Mouse (Mus musculus) erythroblast, embryonic 14.5 days (primary cell): ENCODE results near the gene Gm17334. TPM values are rescaled to one million over a fixed set of nuclear protein-coding genes. Genes with fewer than 3 reads are reported as not detected.
A peak's percentile ranks its signal among the peaks of the same experiment; 100 is the strongest.

ENCODE experiments used
- H3K27me3 ChIP-seq: 2 replicates; pipeline ENCODE4 v1.6.1; 2012; ENCODE audit warnings: inconsistent platforms; ENCODE audit not compliant: control insufficient read depth
- H3K36me3 ChIP-seq: 2 replicates; pipeline ENCODE4 v1.6.1; 2012; ENCODE audit warnings: mild to moderate bottlenecking, inconsistent platforms; ENCODE audit not compliant: control insufficient read depth
- H3K4me1 ChIP-seq: 2 replicates; pipeline ENCODE4 v1.6.1; 2012; ENCODE audit warnings: inconsistent platforms; ENCODE audit not compliant: control insufficient read depth
- H3K4me3 ChIP-seq: replicated peaks from 2 replicates; pipeline ENCODE3; 2012; ENCODE audit warnings: moderate library complexity, mild to moderate bottlenecking, inconsistent platforms
- H3K9me3 ChIP-seq: 2 replicates; pipeline ENCODE4 v1.6.1; 2012; ENCODE audit warnings: low read length, inconsistent platforms, mixed read lengths; ENCODE audit not compliant: control insufficient read depth
- GATA1 ChIP-seq: IDR thresholded peaks from 2 replicates; pipeline ENCODE4 v1.6.1; 2012; ENCODE audit warnings: low read length, inconsistent platforms, mixed read lengths
- TAL1 ChIP-seq: IDR thresholded peaks from 3 replicates; pipeline ENCODE4 v1.6.1; 2012; ENCODE audit warnings: low read length, inconsistent platforms, mixed read lengths
- polyA plus RNA-seq: library from polyadenylated mRNA; stranded (reverse); fragments of >175 nt; gene quantifications from 2 replicates; pipeline ENCODE4 v1.2.3, GENCODE M21; 2012

Gm17334 gene
- polyA plus RNA-seq, 1 experiment: not detected

- H3K4me3 ChIP-seq: no peak overlapping the region
- no peak for TF ChIP-seq GATA1
- no peak for TF ChIP-seq TAL1
Measured at GRCm38 (mm10) chr11:53769185-53769576, 3.8 kb downstream of the Gm17334 start.

GRCm38 (mm10) chr11:53768422-53769184, 4.4 kb downstream of the Gm17334 start:
- peaks cover 64% of the 10 kb centered on the region for H3K27me3 ChIP-seq
- H3K4me1 ChIP-seq: peaks cover 17% of the 10 kb centered on the region
- TF ChIP-seq GATA1: no peak
- no peak for TF ChIP-seq TAL1
- peaks cover 1% of the 10 kb centered on the region; the same call in 1 of the 2 replicates for H3K36me3 ChIP-seq
- no peak overlapping the region for H3K4me3 ChIP-seq
- no peaks in the 10 kb centered on the region for H3K9me3 ChIP-seq

More at GRCm38 (mm10) chr11:53769185-53769576, 3.8 kb downstream of the Gm17334 start:
- Histone ChIP-seq H3K27me3 (peaks cover 58% of the 10 kb centered on the region), H3K4me1 (peaks cover 13% of the 10 kb centered on the region), H3K9me3 (no peaks in the 10 kb centered on the region), H3K36me3 (peaks cover 7% of the 10 kb centered on the region; the same call in 1 of the 2 replicates)

GRCm38 (mm10) chr11:53764581-53764980, 8.4 kb downstream of the Gm17334 start:
- Histone ChIP-seq H3K9me3 (no peaks in the 10 kb centered on the region), H3K4me1 (peaks cover 20% of the 10 kb centered on the region), H3K36me3 (no peaks in the 10 kb centered on the region), H3K4me3 (no peak overlapping the region), H3K27me3 (peaks cover 62% of the 10 kb centered on the region)
- TF ChIP-seq GATA1: no peak
- TF ChIP-seq TAL1: no peak

- Histone ChIP-seq H3K36me3 (no peaks in the 10 kb centered on the region), H3K4me3 (peak overlapping the region; percentile 52), H3K27me3 (peaks cover 52% of the 10 kb centered on the region), H3K9me3 (no peaks in the 10 kb centered on the region), H3K4me1 (peaks cover 19% of the 10 kb centered on the region)
- TF ChIP-seq GATA1 (no peak), TAL1 (no peak)
Measured at GRCm38 (mm10) chr11:53763496-53764140, 9.4 kb downstream of the Gm17334 start.

- peaks cover 48% of the 10 kb centered on the region for H3K27me3 ChIP-seq
- H3K4me3 ChIP-seq: peak overlapping the region; percentile 52
- no peaks in the 10 kb centered on the region for H3K36me3 ChIP-seq
- H3K9me3 ChIP-seq: no peaks in the 10 kb centered on the region
- TF ChIP-seq TAL1: no peak
- TF ChIP-seq GATA1: no peak
- H3K4me1 ChIP-seq: peaks cover 19% of the 10 kb centered on the region
Measured at GRCm38 (mm10) chr11:53762827-53763495, 10.0 kb downstream of the Gm17334 start.

GRCm38 (mm10) chr11:53762426-53762825, 10.6 kb downstream of the Gm17334 start:
- no peak for TF ChIP-seq TAL1
- no peak for TF ChIP-seq GATA1
- peaks cover 47% of the 10 kb centered on the region for H3K27me3 ChIP-seq
- no peaks in the 10 kb centered on the region for H3K9me3 ChIP-seq
- peaks cover 19% of the 10 kb centered on the region for H3K4me1 ChIP-seq
- H3K4me3 ChIP-seq: peak overlapping the region; percentile 52
- no peaks in the 10 kb centered on the region for H3K36me3 ChIP-seq

GRCm38 (mm10) chr11:53761822-53762221, 11.2 kb downstream of the Gm17334 start:
- no peaks in the 10 kb centered on the region for H3K36me3 ChIP-seq
- no peak overlapping the region for H3K4me3 ChIP-seq
- peaks cover 44% of the 10 kb centered on the region for H3K27me3 ChIP-seq
- peaks cover 19% of the 10 kb centered on the region for H3K4me1 ChIP-seq
- no peaks in the 10 kb centered on the region for H3K9me3 ChIP-seq
- TF ChIP-seq TAL1: no peak
- TF ChIP-seq GATA1: no peak

- no peak overlapping the region for H3K4me3 ChIP-seq
- no peaks in the 10 kb centered on the region for H3K9me3 ChIP-seq
- H3K4me1 ChIP-seq: peaks cover 19% of the 10 kb centered on the region
- H3K27me3 ChIP-seq: peaks cover 44% of the 10 kb centered on the region
- H3K36me3 ChIP-seq: no peaks in the 10 kb centered on the region
- no peak for TF ChIP-seq GATA1
Measured at GRCm38 (mm10) chr11:53761284-53761683, 11.7 kb downstream of the Gm17334 start.
